Mouse (Mus musculus) lung, adult 2 months (tissue): Measurements from ENCODE around the gene Slc26a11.

ENCODE experiments used
- CTCF ChIP-seq: fragments of 200-500 bp; IDR thresholded peaks from 2 replicates; pipeline ENCODE4 v1.5.1; 2011; ENCODE audit warnings: mild to moderate bottlenecking, low read length, control low read depth; ENCODE audit not compliant: insufficient read depth
- POLR2A ChIP-seq: fragments of 200-500 bp; IDR thresholded peaks from 2 replicates; pipeline ENCODE4 v1.6.1; 2011; ENCODE audit warnings: low read depth, mild to moderate bottlenecking, control low read depth, low read length, borderline replicate concordance; ENCODE audit errors: extremely low read depth

GRCm38 (mm10) chr11:119347125-119347524 lies 8.2 kb upstream of the Slc26a11 start:
- TF ChIP-seq CTCF (no peak), POLR2A (no peak)
